Mouse (Mus musculus) bone marrow, adult 2 months (tissue): ENCODE measurements around the gene Irx3.

ENCODE experiments used
- CTCF ChIP-seq: fragments of 200-500 bp; IDR thresholded peaks from 2 replicates; pipeline ENCODE4 v1.5.1; 2011; ENCODE audit warnings: low read length, control low read depth; ENCODE audit not compliant: control insufficient read depth, insufficient read depth
- POLR2A ChIP-seq: fragments of 200-500 bp; IDR thresholded peaks from 2 replicates; pipeline ENCODE4 v1.6.1; 2011; ENCODE audit warnings: low read depth, mild to moderate bottlenecking, control low read depth, low read length, borderline replicate concordance; ENCODE audit not compliant: control insufficient read depth

- TF ChIP-seq POLR2A (no peak), CTCF (no peak)
Observed at GRCm38 (mm10) chr8:91845641-91846040, 43.8 kb upstream of the Irx3 start.
